Mouse (Mus musculus) naive thymus-derived CD4-positive, alpha-beta T cell, adult 2 months (primary cell): ENCODE measurements around the gene Gcnt1.

Experiments used
- DNase-seq: peaks from one replicate; pipeline ENCODE4 v3.0.0-alpha.2; 2011; ENCODE audit warnings: low read depth

The Gcnt1 gene

DNA sequence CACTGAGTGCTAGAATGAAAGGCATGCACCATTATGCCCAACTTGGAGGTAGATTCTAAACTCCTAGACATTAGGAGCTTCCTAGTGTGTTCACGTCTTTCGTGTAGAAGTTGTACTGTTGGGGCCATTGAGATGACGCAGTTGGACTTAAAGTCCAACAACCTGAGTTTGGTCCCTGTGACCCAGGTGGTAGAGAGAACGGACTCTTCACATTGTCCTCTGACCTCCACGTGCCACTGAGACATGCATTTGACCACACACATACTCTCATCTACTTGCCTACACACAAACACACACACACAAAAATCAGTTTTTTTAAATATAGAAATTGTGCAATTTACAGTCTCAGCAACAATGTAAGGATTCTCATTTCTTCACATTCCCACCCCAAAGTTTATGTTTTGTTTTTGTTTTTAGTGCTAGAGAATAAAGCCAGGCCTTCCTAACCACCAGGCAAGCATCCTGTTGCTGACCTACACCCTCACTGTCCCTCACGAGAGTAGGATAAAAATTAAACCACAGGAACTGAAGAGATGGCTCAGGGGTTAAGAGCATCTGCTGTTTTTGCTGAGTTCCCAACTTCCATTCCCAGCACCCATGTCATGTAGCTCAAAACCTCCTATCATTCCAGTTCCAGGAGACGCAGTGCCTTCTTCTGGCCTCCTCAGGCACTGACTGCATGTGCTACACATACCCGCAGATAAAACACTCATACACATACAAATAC, 6.1 kb downstream of the Gcnt1 start:
- no peak for DNase-seq

DNA sequence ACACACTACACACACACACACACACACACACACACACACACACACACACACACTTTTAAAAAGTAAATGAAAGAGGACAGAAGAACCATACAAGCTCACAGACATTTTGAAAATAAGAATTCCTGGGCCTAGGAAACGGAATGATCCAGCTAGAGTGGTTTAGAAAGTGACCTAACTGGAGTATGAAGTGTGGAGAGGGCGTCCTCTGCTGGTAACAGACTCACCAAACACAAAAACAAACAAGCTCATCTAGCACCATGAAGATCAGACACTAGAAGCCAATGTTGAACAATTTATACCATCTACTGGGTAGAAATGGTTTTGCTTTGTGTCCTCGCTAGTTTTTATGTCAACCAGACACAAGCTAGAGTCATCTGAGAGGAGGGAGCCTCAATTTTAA, 7.9 kb downstream of the Gcnt1 start:
- DNase-seq = no peak

DNA sequence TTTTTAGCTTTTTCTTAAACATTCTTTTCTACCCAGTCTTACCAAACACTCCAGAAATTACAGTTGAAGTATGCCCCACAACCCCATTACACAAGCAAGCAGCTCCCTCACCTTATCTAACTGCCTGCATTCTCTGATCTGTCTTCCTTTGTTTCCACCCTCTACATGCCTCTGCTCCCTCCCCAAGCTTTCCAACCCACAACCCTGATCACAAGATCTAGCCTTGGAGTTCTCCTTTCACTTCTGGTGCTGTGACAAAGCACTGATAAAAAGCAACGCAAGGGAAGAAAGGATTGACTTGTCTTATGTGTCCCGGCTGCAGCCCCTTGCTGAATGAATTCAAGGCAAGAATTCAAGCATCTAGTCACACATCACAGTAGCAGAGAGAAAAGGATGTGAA, 11.5 kb downstream of the Gcnt1 start:
- no peak for DNase-seq

DNA sequence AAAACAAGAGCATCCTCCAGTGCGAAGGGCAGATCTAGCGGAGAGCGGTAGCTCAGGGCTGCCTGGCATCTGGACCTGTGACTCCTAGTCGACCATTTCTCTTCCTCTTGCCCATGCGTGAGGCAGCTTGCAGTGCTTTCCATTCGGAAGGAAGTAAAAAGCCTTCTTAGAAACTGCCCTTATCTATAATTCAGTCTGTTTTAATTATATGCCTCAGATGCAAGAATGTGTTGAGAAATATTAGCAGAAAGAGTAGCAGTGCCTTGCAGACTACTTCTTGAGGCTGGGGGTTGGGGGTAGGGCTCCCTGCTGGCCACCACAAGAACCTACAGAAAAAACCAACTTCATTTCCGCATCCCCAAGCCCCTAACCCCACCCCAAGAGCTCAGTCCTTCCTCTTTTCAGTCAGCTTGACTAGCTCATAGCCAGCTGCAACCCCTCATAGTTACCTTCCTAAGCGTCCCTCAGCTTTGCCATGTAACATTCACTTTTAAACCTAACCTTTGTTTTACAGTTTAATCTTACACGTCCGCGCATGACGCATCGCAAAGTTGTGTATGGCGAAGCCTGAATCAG, 13.2 kb downstream of the Gcnt1 start:
- no peak for DNase-seq

DNA sequence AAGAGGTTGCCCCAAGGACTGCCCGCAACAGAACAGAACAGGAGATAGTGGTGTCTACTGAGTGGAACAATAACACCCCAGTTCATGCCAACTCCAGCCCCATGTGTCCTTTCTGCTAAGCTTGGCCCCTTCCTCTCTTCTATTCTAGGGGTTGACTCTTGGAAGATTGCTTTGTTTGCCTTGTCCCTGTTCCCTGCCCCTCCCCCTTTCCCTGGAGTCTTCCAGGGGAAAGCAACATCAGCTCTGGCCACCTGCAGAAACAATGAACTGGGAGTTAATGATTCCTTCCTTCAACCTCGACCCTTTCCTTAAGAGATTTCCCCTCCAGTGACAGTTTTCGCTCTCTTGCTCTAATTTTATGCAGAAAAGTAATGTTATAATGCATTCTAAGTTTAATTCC, 15.3 kb downstream of the Gcnt1 start:
- DNase-seq = no peak

DNA sequence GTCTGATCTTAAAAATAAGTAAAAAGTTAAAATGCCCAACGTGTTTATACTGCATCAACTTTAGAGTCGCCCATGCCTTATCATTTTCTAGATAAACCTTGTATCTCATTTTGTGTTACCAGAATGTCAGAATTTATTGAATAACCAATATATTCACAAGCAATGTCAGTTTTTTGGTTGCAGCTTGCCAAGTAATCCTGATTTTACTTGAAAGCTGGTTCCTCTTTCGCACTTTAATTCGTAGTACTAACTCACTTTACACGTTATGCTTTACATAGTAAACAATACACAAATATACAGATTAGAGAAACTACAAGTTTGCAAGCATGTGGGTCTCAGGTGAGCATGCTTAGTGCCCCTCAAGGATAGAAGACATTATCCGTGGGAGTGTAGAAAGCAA, 15.7 kb downstream of the Gcnt1 start:
- DNase-seq = no peak

DNA sequence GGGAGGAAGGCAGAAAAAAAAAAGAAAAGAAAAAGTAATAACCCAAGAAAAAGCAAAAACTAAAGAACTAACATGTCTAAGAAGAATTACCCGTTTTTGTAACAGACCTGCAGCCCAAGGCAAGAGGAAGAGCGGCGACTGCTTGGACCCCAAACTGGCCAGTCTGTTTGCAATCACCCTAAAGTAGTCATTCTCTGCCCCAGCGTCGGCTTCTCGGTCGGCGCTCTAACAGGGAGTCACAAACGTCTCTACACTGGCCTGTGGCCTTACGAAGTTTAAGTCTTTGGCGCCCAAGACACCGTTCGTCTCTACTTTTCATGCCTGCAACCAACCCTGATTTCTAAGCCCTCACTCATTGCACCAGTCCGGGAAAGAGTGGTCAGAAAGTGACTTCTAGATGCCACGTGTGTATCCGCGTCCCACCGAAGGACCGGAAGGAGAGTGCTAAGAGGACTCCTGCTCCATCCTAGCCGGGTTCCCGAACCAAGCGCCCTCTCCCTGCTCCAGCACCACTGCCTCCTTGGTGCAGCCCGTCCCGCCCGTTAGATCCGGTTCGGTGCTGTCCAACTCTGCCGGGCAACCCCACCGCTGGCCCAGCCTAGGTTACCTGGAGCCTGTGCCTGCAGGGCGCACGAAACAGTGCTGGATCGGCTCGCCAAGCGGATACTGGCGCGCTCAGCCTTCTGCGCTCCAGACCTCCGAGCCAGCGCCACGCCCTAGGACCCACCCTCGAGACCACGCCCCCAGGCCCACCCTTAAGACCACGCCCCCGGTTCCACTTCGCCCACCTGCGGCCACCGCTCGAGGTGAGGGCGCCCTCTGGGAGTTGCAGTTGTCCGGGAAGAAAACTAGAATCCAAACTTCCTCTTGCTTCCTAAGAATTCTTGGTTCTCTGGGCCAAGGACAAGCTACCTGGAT, 16.4 kb downstream of the Gcnt1 start:
- DNase-seq = peak; percentile 3

DNA sequence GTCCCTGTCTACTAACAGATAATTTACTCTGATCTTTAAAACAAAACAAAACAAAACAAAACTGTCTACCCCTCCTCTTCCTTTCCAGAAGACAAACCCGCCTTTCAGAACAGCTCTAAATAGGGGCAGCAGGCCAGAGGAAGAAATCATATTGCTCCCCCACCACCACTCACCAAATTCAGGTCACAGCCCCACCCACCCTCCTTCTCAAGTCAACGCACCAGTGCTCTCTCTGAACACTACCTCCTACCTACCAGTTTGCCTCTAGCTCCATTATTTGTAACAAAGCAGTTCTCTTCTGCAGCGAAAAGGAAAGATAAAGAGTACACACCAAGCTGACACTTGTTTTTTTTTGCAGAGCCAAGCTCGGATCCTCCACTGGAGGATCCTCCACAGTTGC, 17.3 kb downstream of the Gcnt1 start:
- DNase-seq = no peak

DNA sequence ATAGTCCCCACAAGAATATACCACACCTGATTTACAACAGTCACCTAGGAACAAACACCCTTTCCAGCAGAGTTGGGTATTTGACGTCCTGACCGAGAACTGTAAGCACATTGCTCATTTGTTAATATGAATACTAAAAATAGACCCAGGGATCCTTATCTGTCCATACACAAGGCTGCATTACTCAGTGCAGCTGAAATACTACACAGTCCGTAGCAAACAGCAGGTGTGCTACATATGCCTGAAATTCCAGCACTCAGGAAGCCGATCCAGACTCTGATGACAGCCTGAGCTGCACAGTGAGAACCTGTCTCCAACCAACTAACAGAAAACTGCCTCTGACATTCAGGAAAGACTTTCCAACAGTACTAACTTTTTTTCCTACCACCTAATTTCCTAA, 17.8 kb downstream of the Gcnt1 start:
- DNase-seq = no peak

DNA sequence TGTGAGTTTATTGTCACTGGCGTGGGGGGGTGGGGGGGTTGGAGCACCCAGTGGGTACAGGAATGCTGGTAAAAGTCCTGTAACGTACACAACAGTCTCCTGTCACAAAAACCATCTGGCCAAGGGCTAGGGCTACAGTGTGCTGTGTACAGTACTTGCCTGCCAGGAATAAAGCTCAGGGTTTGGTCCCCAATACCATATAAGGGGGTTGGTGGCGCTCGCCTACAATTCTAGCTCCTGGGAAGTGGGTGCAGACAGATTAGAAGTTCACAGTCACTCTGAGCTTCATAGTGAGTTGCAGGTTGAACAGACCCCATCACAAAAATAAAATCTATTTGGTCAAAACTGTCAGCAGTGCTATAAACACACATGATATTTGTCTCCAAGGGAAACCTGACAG, 18.3 kb downstream of the Gcnt1 start:
- DNase-seq = no peak

DNA sequence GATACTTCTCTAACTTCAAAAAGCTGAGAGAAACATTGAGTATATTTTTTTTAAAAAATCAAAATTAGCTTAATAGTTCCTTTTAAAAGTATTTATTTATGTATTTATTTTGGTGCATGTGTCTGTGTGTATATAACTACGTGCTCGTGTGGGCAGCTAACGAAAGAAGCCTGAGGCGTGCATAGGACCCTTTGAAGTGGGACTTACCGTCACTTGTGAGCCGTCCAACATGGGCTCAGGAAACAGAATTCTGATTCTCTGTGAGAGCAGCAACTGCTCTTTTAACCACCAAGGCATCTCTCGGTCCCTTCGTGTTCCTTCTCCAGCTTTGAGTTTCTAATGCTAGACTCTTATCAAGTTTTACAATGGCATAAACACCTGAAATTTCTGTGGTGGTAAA, 18.9 kb downstream of the Gcnt1 start:
- DNase-seq = no peak

DNA sequence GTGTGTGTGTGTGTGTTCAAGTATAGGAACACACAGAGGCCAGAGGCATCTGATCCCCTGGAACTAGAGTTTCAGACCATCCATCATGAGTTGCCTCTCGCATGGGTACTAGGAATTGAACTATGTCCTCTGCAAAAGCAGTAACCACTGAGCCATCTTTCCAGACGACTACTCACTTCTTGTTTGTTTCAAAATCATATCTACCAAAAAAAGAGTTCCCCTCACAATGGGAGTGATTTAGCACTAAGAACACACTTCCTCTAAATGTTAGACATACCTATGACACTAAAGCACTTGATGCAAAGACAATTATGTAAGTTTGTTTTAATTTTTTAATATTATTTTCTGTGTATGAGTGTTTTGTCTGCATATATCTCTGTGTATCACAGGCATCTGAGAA, 24.8 kb downstream of the Gcnt1 start:
- no peak for DNase-seq

DNA sequence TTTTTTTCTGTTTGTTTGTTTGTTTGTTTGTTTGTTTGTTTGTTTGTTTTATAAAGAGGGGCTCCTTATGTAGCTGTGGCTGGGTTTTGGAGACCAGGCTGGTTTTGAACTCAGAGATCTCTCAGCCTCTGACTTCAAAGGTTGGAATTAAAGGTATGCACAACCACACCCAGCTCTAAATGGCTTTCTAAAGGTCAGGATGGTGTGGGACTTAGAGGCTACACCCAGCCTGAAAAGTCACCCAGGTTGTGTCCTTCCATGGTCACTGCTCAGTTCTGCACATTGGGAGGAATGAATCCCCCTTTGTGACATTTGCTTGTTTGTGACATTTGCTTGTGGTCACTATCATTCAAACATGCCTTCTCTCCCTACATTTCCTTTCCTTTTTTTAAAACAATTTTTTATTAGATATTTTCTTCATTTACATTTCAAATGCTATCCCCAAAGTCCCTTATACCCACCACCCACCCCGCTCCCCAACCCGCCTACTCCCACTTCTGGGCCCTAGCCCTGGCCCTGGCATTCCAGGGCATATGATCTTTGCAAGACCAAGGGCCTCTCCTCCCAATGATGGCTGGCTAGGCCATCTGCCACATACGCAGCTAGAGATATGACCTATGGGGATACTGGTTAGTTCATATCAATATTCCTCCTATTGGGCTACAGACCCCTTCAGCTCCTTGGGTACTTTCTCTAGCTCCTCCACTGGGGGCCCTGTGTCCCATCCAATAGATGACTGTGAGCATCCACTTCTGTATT, 25.7 kb downstream of the Gcnt1 start:
- no peak for DNase-seq

DNA sequence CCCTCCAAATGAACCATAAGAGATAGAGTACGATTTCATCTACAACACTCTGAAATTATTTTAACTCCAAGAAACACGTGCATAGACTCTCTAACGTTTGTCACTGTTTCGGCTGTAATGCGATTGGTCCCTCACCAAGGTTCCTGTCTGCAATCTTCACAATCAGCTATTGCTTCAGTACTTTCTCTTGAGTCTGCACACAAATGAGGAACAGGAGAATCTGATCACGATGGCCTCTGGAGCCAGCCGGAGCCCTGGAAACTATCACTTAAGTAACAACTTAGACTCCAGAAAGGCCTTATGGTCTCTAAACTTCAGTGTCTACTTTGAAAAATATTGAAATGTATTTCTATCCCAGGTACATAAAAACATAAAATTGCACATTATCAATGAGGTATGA, 27.8 kb downstream of the Gcnt1 start:
- DNase-seq = no peak

DNA sequence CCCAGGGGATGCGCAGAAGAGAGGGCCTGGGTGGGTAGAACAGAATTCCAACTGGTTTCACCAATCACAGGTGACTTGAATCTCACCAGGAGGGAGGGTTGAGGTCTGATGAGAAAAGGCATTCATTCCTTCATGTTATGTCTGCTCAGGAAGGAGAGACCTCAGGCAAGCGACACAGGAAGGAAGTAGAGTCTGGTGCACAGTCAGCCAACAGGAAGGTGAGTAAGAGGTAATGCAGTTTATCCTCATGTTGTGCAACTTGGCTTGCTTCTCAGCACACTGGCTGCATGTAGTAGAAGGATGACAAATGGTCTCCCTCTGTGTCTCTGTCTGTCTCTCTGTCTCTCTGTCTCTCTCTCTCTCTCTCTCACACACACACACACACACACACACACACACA, 33.1 kb downstream of the Gcnt1 start:
- peak; percentile 5 for DNase-seq

DNA sequence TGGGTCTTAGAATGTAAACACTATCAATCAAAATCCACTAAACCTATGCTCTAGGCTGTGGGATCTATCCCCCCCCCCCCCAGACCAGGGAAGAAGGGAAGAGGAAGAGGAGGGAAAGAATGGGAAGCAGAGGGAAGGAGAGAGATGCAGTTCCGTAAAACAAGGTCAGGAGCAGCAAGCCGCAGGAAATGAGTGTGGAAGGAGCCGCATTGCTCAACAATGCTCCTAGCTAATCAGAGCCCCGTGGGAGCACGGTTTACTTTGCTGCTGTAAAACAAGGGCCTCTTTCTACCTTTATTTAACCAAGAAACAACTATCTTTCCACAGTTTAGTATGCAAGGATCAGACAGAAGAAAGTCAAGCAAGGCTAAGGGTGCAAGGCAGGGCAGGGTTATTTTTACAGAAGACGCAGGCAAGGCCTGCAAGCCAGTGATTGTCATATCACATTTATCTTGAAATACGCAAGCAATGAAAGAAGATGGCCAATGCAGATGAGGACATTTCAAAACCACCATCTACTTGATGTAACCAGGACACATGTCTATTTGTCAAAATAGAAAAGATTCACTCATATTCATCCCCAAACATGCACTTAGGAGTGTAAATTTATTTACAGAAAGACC, 35.5 kb downstream of the Gcnt1 start:
- DNase-seq = no peak

DNA sequence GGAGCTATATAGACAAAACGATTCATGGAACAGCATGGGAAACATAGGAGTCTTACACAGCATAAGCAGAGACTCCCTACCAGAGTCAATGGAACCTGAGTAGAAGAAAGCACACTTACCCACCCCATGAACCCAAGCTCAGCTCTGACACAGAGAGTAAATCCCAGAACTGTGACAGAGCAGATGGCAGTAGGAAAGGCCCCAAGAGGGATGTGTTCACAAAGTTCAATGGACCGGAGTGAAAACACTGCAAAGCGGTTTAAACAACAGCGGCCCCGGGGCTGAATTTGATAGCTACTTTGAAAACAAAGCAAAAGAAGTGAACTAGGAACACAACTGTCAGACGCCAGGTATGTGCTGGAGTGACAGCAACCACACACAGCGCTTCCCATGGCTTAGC, 36.0 kb downstream of the Gcnt1 start:
- no peak for DNase-seq

DNA sequence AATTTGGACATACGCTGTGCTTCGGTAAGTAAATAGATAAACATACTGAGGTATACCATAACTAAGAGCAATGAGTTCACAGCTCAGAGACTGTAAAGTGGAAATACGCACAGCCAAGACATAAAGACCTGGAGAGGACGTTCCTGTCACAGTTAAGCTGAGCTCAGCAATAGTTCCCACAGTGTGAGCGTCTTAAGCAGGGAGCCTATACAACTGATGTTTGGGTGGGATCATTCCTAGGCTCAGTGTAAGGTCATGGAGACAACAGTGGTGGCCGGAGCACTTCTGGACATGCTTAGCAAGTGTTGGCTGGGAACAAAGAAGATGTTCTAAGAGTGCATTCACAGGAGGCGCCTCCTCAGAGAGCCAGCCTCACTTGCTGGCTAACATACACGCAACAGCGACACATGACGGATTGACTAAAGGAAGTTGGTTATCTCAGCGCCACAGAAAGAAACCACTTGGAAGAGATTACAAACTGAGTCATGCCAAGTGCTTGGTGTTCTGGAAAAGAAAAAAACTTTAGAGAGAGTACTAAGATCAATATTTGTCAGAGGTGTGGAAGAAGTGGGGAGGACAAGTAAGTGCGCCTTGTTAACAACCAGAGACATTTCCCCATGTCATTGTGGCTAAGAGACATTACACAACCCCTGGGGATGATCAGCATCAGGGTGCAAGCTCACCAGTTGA, 37.9 kb downstream of the Gcnt1 start:
- no peak for DNase-seq

DNA sequence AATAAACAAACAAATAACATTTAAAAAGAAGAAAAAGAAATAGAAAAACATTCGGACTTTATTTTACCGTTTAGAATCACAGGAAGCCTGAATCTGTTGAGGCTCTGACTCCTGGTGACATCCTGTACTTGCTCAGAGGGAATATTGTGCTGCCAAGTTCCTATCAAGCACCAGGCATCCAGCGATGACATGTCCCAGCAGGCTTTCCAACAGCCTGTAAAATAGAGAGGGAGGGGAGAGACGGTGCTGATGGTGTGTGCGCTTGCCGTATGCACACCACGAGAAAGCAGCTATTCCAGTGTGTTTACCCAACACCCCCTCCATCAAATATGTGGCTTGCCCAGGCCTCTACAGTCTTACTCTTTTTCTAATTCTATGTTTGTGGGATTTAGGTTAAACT, 39.6 kb downstream of the Gcnt1 start:
- DNase-seq = no peak

DNA sequence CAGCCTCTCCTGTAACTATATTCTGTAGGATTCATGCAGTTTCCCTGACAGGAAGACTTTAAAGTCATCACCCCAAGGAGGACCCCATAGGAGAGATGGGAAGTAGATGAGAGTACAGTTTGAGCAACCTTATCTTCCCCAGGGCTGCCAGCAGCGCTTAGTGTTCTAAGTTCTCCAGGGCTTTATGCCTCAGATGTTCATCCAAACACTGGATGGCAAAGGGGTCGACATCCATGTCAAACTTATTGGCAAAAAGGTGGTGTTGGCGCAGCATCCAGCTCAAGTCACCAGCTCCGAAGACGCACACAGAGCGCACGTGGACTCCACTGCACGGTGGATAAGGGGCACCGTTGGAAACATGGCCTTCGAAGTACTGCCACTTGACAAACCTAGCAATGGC, 43.7 kb downstream of the Gcnt1 start:
- DNase-seq = no peak

DNA sequence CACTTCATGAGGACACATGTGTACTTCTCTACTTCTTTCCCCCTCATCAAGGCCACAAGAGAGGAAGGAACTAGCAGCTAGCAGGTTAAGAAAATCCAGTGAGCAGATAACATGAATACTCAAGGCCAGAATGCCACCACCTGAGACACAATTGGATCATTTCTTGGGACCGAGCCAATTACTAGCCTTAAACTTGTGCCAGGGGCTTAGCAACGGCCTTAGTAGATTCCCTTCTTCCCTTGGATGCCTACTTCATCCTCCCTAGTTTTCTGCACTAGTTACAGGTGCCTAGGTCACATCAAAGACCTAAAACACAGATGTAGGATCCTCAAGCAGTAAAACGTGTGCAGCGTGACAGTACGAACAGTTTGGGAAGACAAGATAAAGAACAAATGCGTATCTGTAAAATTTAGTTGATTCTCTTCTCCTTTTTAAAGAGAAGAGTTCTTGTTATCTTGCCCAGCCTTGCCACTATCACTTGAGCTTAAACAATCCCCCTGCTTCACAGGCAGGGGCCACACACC, 44.7 kb downstream of the Gcnt1 start:
- no peak for DNase-seq
